ENCODE assay signal across 10 mouse cellular contexts in genomic region chr4:120364729-120365128, GRCm38 (mm10). TPM values are rescaled to one million over a fixed set of nuclear protein-coding genes. Genes with fewer than 3 reads are reported as not detected.
A peak's percentile ranks its signal among the peaks of the same experiment; 100 is the strongest.
DNase-seq lines count a peak whose midpoint lies in the region; ATAC-seq and TF ChIP-seq lines count a peak whose summit lies in the region.
"Had no signal": no experiment of that assay in that cellular context is flagged by ENCODE, and none has a peak within 500 bp of the region (broad histone marks: within the 10 kb centered on the region; RNA-seq: fewer than 3 reads in every experiment).

No protein-coding gene starts in this region.

- H3K27me3 ChIP-seq in hindbrain, postnatal 0 days (ENCODE audit: insufficient read depth, low read length) = no peaks in the 10 kb centered on the region
- no peaks in the 10 kb centered on the region for H3K27me3 ChIP-seq in midbrain, embryonic 15.5 days (replicated peaks)
- no peaks in the 10 kb centered on the region for H3K27me3 ChIP-seq in kidney, adult 2 months (replicated peaks; ENCODE audit: control insufficient read depth, insufficient read depth, low read length)

- no peak for TF ChIP-seq POLR2A in kidney, adult 2 months (IDR thresholded peaks at IDR 0.05; ENCODE audit: low read depth, low read length)

- peak overlapping the region; percentile 26; the same call in 1 of the 2 replicates for H3K4me3 ChIP-seq in layer of hippocampus, adult 2 months
- no peak overlapping the region for H3K4me3 ChIP-seq in hindbrain, postnatal 0 days (ENCODE audit: low read length)
- no peak overlapping the region for H3K4me3 ChIP-seq in midbrain, embryonic 15.5 days
- H3K4me3 ChIP-seq in kidney, adult 2 months (ENCODE audit: insufficient read depth, low read depth, low read length) = no peak overlapping the region

- no peak overlapping the region for H3K4me2 ChIP-seq in hindbrain, postnatal 0 days (ENCODE audit: low read depth, low read length)
- peak overlapping the region; percentile 42 for H3K4me2 ChIP-seq in midbrain, embryonic 15.5 days

- H3K4me1 ChIP-seq in hindbrain, postnatal 0 days (ENCODE audit: insufficient read depth, low read length) = peaks cover 10% of the 10 kb centered on the region; the same call in 1 of the 2 replicates
- H3K4me1 ChIP-seq in midbrain, embryonic 15.5 days = peaks cover 34% of the 10 kb centered on the region
- no peaks in the 10 kb centered on the region; the same call in 1 of the 2 replicates for H3K4me1 ChIP-seq in kidney, adult 2 months (ENCODE audit: control insufficient read depth, insufficient read depth, low read length)

- WGBS in hindbrain, postnatal 0 days = 5% methylated on average over 2 of the region's 3 CpGs
- WGBS in midbrain, embryonic 15.5 days = 0% methylated on average over 3 of the region's 3 CpGs
- WGBS in kidney, adult 2 months = 7% methylated on average over 3 of the region's 3 CpGs

- peak; percentile 52 for ATAC-seq in hindbrain, postnatal 0 days
- peak; percentile 78 for ATAC-seq in midbrain, embryonic 15.5 days (replicated peaks)

- DNase-seq in layer of hippocampus, adult 2 months (ENCODE audit: low spot score in 2 of 2) = peak; percentile 31 to 70
- DNase-seq in layer of hippocampus, adult 9-10 months (ENCODE audit: low spot score) = no peak
- DNase-seq in hindbrain, postnatal 0 days (ENCODE audit: low spot score) = peak; percentile 81
- DNase-seq in spleen, postnatal 4 days (ENCODE audit: low spot score in 2 of 2) = no peak
- DNase-seq in adrenal gland, postnatal 36 days = no peak
- DNase-seq in kidney, adult 2 months = no peak
- no peak for DNase-seq in spleen, adult 12 weeks (ENCODE audit: low spot score)
- DNase-seq: cerebellum, adult 11-12 months; lung, postnatal 10 days had no signal

- no peaks in the 10 kb centered on the region for H3K36me3 ChIP-seq in hindbrain, postnatal 0 days (ENCODE audit: insufficient read depth, low read length)
- no peaks in the 10 kb centered on the region for H3K36me3 ChIP-seq in midbrain, embryonic 15.5 days (replicated peaks)
- H3K36me3 ChIP-seq in kidney, adult 2 months (ENCODE audit: control insufficient read depth, insufficient read depth, low read length) = no peaks in the 10 kb centered on the region

- H3K9ac ChIP-seq in hindbrain, postnatal 0 days (replicated peaks; ENCODE audit: low read length) = no peak overlapping the region
- no peak overlapping the region for H3K9ac ChIP-seq in midbrain, embryonic 15.5 days

- peak overlapping the region; percentile 75; the same call in 1 of the 2 replicates for H3K27ac ChIP-seq in layer of hippocampus, adult 2 months
- peak overlapping the region; percentile 41; the same call in 1 of the 2 replicates for H3K27ac ChIP-seq in hindbrain, postnatal 0 days
- H3K27ac ChIP-seq in midbrain, embryonic 15.5 days = peak overlapping the region; percentile 77
- H3K27ac ChIP-seq in kidney, adult 2 months (ENCODE audit: insufficient read depth, low read depth, low read length) = no peak overlapping the region

- no peak for TF ChIP-seq CTCF in layer of hippocampus, adult 2 months (conservative IDR thresholded peaks at IDR 0.05)
- TF ChIP-seq CTCF in hindbrain, postnatal 0 days (IDR thresholded peaks at IDR 0.05; ENCODE audit: low read depth) = no peak
- no peak for TF ChIP-seq CTCF in kidney, adult 2 months (conservative IDR thresholded peaks at IDR 0.05; ENCODE audit: insufficient read depth, insufficient read length, low read depth, low read length)

- no peaks in the 10 kb centered on the region for H3K9me3 ChIP-seq in hindbrain, postnatal 0 days (ENCODE audit: low read length)
- H3K9me3 ChIP-seq in midbrain, embryonic 15.5 days = no peaks in the 10 kb centered on the region

RNA-seq across cellular contexts. Expression of gene Scmh1, which starts 40.4 kb away (rescaled TPM):
- 10 to 100 TPM; 87.9 to 92.3 TPM for total RNA-seq in layer of hippocampus, adult 2 months (2021)
- total RNA-seq in hindbrain, postnatal 0 days (2014; rRNA removed) = 36.2 and 65.0 TPM in 2 replicates
- polyA plus RNA-seq in hindbrain, postnatal 0 days (2015; fragmentation: Nextera tagmentation; extraction: Ambion mirVana) = 51.4 and 52.5 TPM in 2 replicates
- polyA plus RNA-seq in midbrain, embryonic 15.5 days (2015; fragmentation: Nextera tagmentation; extraction: Ambion mirVana) = 98.0 and 106 TPM in 2 replicates
- total RNA-seq in adrenal gland, postnatal 36 days (2021) = 10 to 100 TPM; 38.6 to 45.9 TPM
- 28.1 and 30.0 TPM in 2 replicates for polyA plus RNA-seq in kidney, adult 2 months (2012; rRNA removed)

Comparison
In these comparisons a context has a peak if more than half of its experiments do, and no peak if none do; other contexts are left out.
1. DNase-seq: peak in layer of hippocampus, adult 2 months (2 of 2) and hindbrain, postnatal 0 days (single experiment); none in layer of hippocampus, adult 9-10 months (single experiment), spleen, postnatal 4 days (0 of 2), adrenal gland, postnatal 36 days (0 of 2), kidney, adult 2 months (single experiment) and spleen, adult 12 weeks (single experiment).